Mouse (Mus musculus) gastrocnemius, adult 2 months (tissue): ENCODE results near the gene Chchd4. TPM values are rescaled to one million over a fixed set of nuclear protein-coding genes. Genes with fewer than 3 reads are reported as not detected.
A peak's percentile ranks its signal among the peaks of the same experiment; 100 is the strongest.

Experiments
- DNase-seq: peaks from one replicate; pipeline ENCODE4 v3.0.0; 2022
- H3K27ac ChIP-seq: fragments of 200-600 bp; 2 replicates; pipeline ENCODE4 v1.8.1; 2022; ENCODE audit warnings: mild to moderate bottlenecking
- H3K4me3 ChIP-seq: fragments of 200-600 bp; 2 replicates; pipeline ENCODE4 v1.8.1; 2022; ENCODE audit warnings: mild to moderate bottlenecking, moderate library complexity
- CTCF ChIP-seq: fragments of 200-600 bp; IDR thresholded peaks from 2 replicates; pipeline ENCODE4 v1.8.1; 2022; ENCODE audit warnings: antibody characterized with exemption, mild to moderate bottlenecking, moderate library complexity
- intact Hi-C: fragments of 180-260 bp; cut with DNase I; formaldehyde crosslinking; loops from one replicate; pipeline ENCODE4 v1.15.1; 2025
- total RNA-seq, 2 experiments: library from RNA; stranded (reverse); gene quantifications; 2 replicates each; pipeline ENCODE4 v1.2.3; 2021

The Chchd4 gene
- total RNA-seq, 2 experiments from 2014 or later: 8.0 to 10.2 TPM

DNA sequence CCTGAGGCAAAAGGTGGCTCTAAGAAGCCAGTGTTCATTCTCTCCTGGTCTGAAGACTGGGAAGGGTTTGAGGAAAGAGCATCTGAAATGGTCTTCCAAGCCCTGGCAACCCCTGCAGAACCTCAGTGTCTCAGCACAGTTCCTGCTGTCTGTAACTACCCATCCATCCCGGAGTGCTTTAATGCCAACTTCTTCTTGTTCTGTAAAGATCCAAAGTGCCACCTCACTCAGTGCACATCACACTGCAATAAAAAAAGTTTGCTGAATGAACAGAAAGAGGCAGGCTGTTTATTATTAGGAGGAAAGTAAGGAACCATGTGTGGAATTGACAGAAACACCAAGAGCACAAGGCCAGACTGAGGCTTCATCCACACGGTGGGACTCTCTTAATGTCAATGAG, 2.6 kb downstream of the Chchd4 start:
- no peak for TF ChIP-seq CTCF
- intact Hi-C loops: no loop called here
- Histone ChIP-seq H3K4me3 (no peak overlapping the region), H3K27ac (no peak overlapping the region)
- DNase-seq: no peak

DNA sequence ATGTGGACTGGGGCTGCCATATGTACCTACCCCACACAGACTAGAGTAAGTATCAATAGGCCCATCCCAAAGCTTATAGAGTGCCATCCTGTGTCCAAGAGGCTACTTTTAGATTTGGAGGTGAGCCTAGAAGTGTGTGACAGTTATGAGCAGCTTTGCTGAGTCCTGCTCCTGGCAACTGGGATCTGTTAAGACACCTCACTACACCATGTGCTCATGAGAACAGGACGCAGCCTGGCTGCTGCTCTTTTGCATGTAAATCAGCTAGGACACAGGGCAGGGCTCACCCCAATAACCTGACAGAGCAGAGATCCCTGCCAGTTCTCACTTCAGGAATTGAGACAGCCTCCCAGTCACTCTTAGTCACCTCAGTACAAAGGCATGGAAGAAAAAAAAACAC, 6.2 kb downstream of the Chchd4 start:
- TF ChIP-seq CTCF: no peak
- intact Hi-C loops: no loop called here

DNA sequence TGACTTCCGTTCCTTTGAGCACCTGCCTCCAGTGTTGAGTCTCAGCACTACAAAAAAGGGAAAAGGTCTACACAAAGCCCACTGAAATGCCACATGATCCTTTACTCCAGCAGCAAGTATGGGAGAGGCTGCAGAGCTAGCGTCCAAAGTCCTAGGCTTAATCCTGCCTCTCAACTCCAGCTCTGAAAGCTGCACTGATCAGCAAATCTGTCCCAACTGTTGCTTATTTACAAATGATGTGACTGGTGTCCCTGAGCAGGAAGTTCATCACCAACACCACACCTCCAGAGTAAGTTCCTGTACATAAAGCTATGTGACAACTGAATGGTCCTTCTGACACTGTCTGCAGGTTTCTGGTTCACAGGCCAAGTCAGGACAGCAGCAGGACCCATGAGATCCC, 7.6 kb downstream of the Chchd4 start:
- no peak for DNase-seq
- no peak for TF ChIP-seq CTCF
- intact Hi-C loops: no loop called here

More for the DNA sequence above, 6.2 kb downstream of the Chchd4 start:
- H3K4me3 ChIP-seq: no peak overlapping the region
- DNase-seq: no peak
- H3K27ac ChIP-seq: peak overlapping the region; percentile 67

DNA sequence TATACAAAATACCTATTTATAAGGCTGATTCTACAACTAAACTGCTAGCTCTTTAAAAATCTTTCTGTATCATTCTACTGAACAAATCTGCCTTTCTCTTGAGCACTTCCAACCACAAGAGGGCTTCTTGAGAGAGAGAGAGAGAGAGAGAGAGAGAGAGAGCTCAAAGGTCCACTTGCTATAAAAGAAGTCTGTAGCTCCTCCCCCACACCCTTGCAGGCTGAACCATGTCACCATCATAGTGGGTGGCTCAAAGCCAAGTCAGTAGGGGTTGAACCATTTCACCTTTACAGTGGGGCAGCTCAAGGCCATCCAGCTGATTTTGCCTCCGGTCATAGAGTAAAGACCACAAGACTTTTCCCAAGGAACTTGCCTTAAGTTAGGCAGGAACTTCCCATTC, 13.9 kb downstream of the Chchd4 start:
- Histone ChIP-seq H3K27ac (no peak overlapping the region), H3K4me3 (no peak overlapping the region)
- no peak for TF ChIP-seq CTCF
- DNase-seq: no peak
- intact Hi-C loops: no loop called here

More for the DNA sequence above, 7.6 kb downstream of the Chchd4 start:
- Histone ChIP-seq H3K4me3 (no peak overlapping the region), H3K27ac (no peak overlapping the region)

DNA sequence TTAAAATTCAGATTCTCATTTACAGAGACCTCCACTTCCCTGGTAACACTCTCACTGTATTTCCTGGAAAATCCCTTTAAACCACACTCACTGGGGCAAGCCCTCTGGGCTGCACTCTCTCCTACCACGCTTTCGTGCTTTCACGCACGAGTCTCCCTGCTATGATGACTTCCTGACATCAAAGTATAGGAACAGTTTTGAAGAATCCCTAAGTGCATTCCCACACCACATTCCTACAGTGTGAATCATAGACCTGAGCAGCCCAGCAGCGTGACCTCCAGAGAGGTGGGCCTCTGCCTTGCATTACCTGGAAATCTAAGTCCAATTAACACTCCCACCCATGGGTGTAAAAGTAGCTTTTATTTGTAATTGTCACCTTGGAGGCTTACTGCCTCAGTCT, 18.8 kb downstream of the Chchd4 start:
- Histone ChIP-seq H3K4me3 (no peak overlapping the region), H3K27ac (no peak overlapping the region)
- intact Hi-C loops: no loop called here
- DNase-seq: no peak
- TF ChIP-seq CTCF: no peak

DNA sequence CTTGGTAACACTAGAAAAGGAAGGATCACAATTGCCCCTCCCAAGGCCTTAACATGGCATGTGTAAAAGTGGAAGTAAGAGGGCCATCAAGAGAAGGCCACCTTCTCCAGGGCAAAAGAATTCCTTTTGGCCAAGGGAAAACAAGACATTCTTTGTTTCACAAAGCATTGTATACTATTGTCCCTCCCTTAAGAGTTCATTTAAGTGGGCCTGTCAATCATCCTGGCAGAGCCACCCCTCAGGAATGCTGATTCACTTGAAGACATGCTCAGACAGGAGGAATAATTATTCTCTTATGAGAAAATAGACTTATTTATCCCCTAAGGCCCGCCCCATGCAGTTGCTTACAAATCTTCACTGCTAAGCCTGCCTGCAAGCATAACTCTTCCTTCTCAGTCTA, 21.3 kb downstream of the Chchd4 start:
- no peak overlapping the region for H3K4me3 ChIP-seq
- intact Hi-C loops: no loop called here
- no peak for TF ChIP-seq CTCF
- no peak for DNase-seq
- H3K27ac ChIP-seq: no peak overlapping the region

DNA sequence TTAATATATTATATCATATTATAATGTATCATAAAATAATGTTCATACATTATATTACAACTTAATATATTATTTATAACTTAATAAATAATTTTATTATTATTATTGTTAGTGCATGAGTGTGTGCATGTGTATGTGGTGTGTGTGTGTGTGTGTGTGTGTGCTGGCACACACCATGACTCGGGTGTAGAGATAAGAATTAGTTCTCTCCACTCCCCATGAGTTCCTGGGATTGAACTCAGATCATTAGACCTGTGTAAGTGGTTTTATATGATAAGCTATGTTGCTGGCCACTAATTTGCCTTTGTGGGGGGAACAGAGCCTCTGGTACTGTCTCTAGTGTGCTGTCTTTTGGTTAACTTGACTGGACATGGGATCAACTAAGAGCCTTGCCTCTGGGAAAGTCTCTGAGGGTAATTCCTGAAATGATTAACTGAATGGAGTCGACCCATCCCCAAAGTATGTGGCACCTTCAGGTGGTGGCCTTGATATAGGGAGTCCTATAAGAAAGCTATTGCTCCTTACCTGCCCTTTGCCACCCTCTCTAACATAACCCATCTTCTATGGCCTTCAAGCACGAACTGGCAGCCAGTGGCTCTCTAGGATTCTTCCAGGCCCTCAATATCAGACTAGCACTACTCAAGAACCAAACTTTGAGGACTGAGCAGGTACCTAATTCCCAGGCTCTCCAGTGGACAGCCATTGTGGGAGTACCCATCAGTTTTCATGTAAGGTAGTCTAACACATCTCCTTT, 23.7 kb downstream of the Chchd4 start:
- no peak overlapping the region for H3K4me3 ChIP-seq
- no peak overlapping the region for H3K27ac ChIP-seq
- no peak for TF ChIP-seq CTCF
- DNase-seq: no peak
- intact Hi-C loops: no loop called here

DNA sequence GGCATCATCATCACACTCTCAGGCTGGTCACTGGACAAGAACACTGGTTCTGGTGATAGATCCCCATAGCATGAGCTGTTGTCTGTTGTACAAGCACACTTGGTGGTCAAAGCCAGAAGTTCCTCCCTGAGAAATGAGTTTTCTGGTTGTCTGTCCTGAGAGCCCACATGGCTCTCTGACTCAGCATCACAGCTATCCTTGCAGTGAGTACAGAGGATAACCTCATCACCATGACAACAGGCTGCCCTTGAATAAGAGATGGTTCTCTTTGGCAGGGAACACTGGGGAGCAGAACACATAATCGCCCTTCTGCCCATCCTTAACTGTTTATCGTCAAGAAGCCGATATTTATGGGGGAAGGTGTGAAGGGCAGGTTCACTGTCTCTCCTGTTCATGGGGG, 28.0 kb downstream of the Chchd4 start:
- no peak for DNase-seq
- Histone ChIP-seq H3K27ac (no peak overlapping the region), H3K4me3 (no peak overlapping the region)
- intact Hi-C loops: no loop called here
- TF ChIP-seq CTCF: no peak

DNA sequence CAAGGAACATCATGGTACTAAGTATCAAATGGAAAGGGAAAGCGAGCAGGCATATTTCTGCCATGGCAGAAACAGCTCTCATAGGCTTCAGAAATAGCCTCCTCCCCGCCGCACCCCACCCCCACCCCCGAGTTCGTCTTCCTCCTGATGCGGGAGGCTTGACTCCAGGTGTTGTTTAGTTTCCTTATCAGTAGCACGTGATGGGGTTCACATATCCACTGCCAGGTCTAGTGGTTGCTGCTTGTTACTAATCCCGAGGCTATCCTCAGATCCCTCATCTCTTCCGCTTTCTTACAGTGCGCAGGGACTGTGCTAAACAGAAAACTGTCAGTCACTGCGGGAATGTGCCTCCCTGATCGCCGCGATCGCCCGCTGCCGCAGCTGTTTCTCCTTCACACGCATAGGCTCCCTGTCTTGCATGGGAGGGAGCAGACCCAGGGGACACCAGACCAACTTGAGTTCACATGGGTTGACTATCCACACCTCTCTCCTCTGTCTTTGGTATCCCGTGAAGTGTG, 32.1 kb downstream of the Chchd4 start:
- intact Hi-C loops: loop anchor here (2.0 kb wide), 1 partner anchor 68 kb away; no protein-coding TSS in a partner anchor
- no peak for DNase-seq
- no peak for TF ChIP-seq CTCF
- peak overlapping the region; percentile 83 for H3K4me3 ChIP-seq
- H3K27ac ChIP-seq: peak overlapping the region; percentile 88

DNA sequence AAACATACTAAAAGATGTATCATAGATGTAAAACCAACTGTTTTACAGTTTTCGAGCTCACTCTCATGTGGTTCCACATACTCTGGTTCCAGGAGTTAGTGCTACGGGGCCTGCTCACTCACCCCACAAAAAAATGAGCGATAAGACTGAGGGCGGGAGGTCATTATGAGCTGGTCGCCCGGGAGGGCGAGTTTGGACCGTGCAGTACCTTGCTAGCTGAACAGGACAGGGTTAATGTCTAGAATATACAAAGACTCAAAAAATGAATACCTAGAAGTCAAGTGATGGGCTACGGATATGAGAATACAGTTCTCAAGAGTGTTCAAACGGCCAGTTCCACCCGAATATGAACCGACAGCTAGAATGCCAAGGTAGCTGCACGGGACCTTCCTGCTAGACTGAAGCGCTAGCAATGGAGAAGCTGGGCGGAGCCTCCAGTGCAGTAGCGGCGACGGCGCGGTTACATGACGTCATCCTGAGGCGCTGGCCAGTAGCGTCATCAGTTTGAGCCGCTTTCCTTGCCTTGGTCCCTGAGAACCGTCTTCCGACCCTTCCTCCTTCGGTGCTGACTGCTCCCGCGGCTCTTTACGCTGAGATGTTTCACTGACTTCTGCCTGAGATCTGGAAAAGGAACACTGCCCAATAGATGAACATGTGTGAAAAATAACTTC, 32.7 kb downstream of the Chchd4 start:
- peak; percentile 95 for DNase-seq
- Histone ChIP-seq H3K4me3 (peak overlapping the region; percentile 83), H3K27ac (peak overlapping the region; percentile 88)
- TF ChIP-seq CTCF: no peak
- intact Hi-C loops: loop anchor here (2.0 kb wide), 1 partner anchor 68 kb away; no protein-coding TSS in a partner anchor

DNA sequence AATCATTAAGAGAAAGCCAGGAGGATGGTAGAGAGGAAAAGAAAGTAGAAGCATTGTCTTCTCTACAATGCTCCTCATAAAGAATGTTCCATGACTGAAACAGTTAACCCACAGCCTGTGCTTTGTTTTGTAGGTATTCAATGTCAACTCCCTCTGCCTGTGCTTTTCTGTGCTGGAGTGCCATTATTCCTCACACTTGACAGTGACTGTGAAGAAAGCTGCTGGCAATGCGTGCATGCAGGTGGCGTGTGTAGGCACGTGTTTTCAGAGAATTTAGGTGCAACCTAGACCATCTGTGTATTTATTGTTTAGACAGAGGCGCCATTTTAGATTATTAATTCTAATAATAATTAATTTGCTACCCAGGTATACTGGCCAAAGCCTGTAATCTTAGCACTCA, 49.2 kb downstream of the Chchd4 start:
- intact Hi-C loops: no loop called here

DNA sequence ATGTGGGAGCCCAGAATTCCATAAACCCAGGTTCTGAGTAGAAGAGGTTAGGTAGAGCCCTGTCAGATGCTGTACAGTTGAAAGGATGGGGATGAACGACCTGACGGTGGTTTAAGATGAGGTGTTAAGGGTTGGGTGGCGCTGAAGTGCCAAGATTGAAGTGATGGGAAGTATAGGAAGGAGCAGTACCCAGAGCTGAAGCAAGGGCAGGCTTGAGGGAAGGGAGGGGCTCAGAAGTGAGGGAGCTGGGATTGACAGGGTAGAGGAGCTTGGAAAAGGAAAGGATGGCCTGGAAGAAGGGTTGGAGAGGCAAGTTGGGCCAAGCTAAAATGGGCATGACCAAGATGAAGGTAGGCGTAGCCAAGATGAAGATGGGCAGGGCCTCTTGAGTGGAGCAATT, 51.7 kb downstream of the Chchd4 start:
- no peak overlapping the region for H3K27ac ChIP-seq
- intact Hi-C loops: no loop called here

More for the DNA sequence above, 49.2 kb downstream of the Chchd4 start:
- no peak for DNase-seq
- no peak overlapping the region for H3K27ac ChIP-seq
- no peak for TF ChIP-seq CTCF
- H3K4me3 ChIP-seq: no peak overlapping the region

DNA sequence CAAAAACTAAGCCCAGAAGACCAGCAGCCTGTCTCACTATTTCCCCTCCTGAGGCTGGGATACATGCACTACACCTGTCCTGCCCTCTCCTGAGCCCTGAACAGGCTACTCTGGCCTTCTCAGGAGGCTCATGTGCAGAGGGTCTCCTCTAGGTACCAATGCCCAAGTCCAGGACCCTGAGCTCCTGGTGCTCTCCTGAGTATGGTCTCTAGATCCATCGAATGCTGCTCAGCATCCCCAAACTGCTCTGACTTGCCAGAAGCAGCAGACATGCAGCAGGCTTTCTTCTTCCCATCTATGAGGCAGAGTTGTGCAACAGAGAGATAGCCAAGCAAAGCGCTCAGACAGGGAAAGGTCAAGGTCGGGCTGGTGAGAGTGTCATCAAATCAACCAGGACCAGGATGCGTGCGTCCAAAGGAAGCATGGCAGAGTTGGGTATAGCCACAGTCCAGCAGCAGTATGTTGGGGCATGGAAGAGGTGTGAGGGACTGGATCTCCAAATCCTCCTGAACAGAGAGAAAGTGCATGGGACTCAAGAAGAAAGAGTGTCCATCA, 56.0 kb downstream of the Chchd4 start:
- TF ChIP-seq CTCF: no peak
- intact Hi-C loops: no loop called here
- no peak overlapping the region for H3K27ac ChIP-seq
- DNase-seq: no peak
- no peak overlapping the region for H3K4me3 ChIP-seq

More for the DNA sequence above, 51.7 kb downstream of the Chchd4 start:
- no peak for DNase-seq
- no peak for TF ChIP-seq CTCF
- no peak overlapping the region for H3K4me3 ChIP-seq
